Mouse (Mus musculus) cortical plate, adult 2 months (tissue): Measurements from ENCODE around the gene Churc1. TPM values are rescaled to one million over a fixed set of nuclear protein-coding genes. Genes with fewer than 3 reads are reported as not detected.

ENCODE experiments used
- H3K27ac ChIP-seq: fragments of 200-500 bp; 2 replicates; pipeline ENCODE4 v1.5.1; 2012; ENCODE audit warnings: low read length, control low read depth, inconsistent platforms; ENCODE audit not compliant: insufficient read depth
- H3K4me1 ChIP-seq: fragments of 200-500 bp; 2 replicates; pipeline ENCODE4 v1.6.1; 2011; ENCODE audit warnings: low read length; ENCODE audit not compliant: control insufficient read depth, insufficient read depth
- H3K4me3 ChIP-seq: fragments of 200-500 bp; 2 replicates; pipeline ENCODE4 v1.5.1; 2011; ENCODE audit warnings: mild to moderate bottlenecking, low read length, control low read depth; ENCODE audit not compliant: insufficient read depth
- CTCF ChIP-seq: fragments of 200-500 bp; IDR thresholded peaks from 2 replicates; pipeline ENCODE4 v1.5.1; 2011; ENCODE audit warnings: mild to moderate bottlenecking, control low read depth, low read length; ENCODE audit not compliant: insufficient read depth; ENCODE audit errors: extremely low read depth
- POLR2A ChIP-seq: fragments of 200-500 bp; IDR thresholded peaks from 2 replicates; pipeline ENCODE4 v1.6.1; 2011; ENCODE audit warnings: mild to moderate bottlenecking, low read length, control low read depth; ENCODE audit not compliant: insufficient read depth; ENCODE audit errors: extremely low read depth
- polyA plus RNA-seq: library from polyadenylated mRNA; depleted of rRNA; stranded (reverse); fragments of >200 nt; gene quantifications from 2 replicates; pipeline ENCODE4 v1.2.3, GENCODE M21; 2012; rRNA removed

Gene Churc1
- polyA plus RNA-seq, 1 experiment: 101 TPM

DNA sequence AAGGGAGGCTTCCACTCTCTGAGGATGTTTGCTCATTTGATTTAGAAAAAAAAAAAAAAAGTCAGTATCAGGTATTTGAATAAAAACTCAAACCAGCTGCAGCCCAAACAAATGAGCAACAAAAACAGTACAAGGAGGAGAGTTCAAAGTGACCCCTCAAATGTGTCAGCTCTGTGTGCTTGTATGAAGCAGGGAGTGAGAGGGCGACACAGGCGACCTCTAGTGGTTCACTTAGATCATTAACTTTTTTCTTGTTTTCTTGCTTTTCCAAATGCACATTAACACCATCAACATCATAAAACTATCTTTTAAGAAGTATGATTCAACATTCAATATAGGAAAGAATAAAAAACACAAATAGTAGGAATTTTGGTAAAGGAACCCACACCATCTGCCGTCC lies 67.4 kb downstream of the Churc1 start:
- no peak overlapping the region for H3K27ac ChIP-seq
- no peaks in the 10 kb centered on the region for H3K4me1 ChIP-seq
- no peak overlapping the region for H3K4me3 ChIP-seq
- TF ChIP-seq CTCF: peak; percentile 78
- TF ChIP-seq POLR2A: no peak

Other genes with a start within 250 kb of the Churc1 start
- 16.0 and 19.0 TPM in 2 replicates for gene Plekhg3, start 234.6 kb upstream of the Churc1 start, polyA plus RNA-seq
- 44.6 and 46.9 TPM in 2 replicates for gene Sptb, start 55.0 kb upstream of the Churc1 start, polyA plus RNA-seq
- 31.7 and 32.4 TPM in 2 replicates for gene Fntb, start 51 bp downstream of the Churc1 start, polyA plus RNA-seq
- 0.13 and 0.38 TPM in 2 replicates for gene Gpx2, start 30.0 kb downstream of the Churc1 start, polyA plus RNA-seq
- 224 and 229 TPM in 2 replicates for gene Rab15, start 57.4 kb downstream of the Churc1 start, polyA plus RNA-seq
- 49.5 and 52.8 TPM in 2 replicates for gene Max, start 196.7 kb downstream of the Churc1 start, polyA plus RNA-seq